Mouse (Mus musculus) kidney, embryonic 16.5 days (tissue): Measurements from ENCODE around the gene Tnfrsf14. TPM values are rescaled to one million over a fixed set of nuclear protein-coding genes. Genes with fewer than 3 reads are reported as not detected.
A peak's percentile ranks its signal among the peaks of the same experiment; 100 is the strongest.

ENCODE experiments used
- ATAC-seq: fragments of 200-750 bp; cut with Nextera tagmentation; 2 replicates; pipeline ENCODE4 v1.8.0; 2017; ENCODE audit warnings: moderate TSS enrichment; ENCODE audit not compliant: low FRiP score, low TSS enrichment
- H3K27ac ChIP-seq: fragments of 300-500 bp; sonication (generic); 2 replicates; pipeline ENCODE4 v1.5.1; 2014; ENCODE audit warnings: low read length
- H3K27me3 ChIP-seq: fragments of 300-500 bp; sonication (generic); 2 replicates; pipeline ENCODE4 v1.6.1; 2014; ENCODE audit warnings: low read length, control low read depth, mixed read lengths; ENCODE audit not compliant: insufficient read depth
- H3K36me3 ChIP-seq: fragments of 300-500 bp; sonication (generic); 2 replicates; pipeline ENCODE4 v1.6.1; 2014; ENCODE audit warnings: low read length, control low read depth, mixed read lengths; ENCODE audit not compliant: insufficient read depth
- H3K4me1 ChIP-seq: fragments of 300-500 bp; sonication (generic); 2 replicates; pipeline ENCODE4 v1.6.1; 2014; ENCODE audit warnings: low read length, control low read depth, mixed read lengths; ENCODE audit not compliant: insufficient read depth
- H3K4me2 ChIP-seq: fragments of 300-500 bp; sonication (generic); replicated peaks from 2 replicates; pipeline ENCODE4 v1.6.1; 2014; ENCODE audit warnings: low read depth, low read length
- H3K4me3 ChIP-seq: fragments of 300-500 bp; sonication (generic); 2 replicates; pipeline ENCODE4 v1.5.1; 2014; ENCODE audit warnings: mild to moderate bottlenecking, low read length
- H3K9ac ChIP-seq: fragments of 300-500 bp; sonication (generic); replicated peaks from 2 replicates; pipeline ENCODE4 v1.6.1; 2014; ENCODE audit warnings: low read length
- H3K9me3 ChIP-seq: fragments of 300-500 bp; sonication (generic); 2 replicates; pipeline ENCODE4 v1.6.1; 2016; ENCODE audit warnings: low read length, control low read depth
- WGBS: fragments of 180-500 bp; shearing (Covaris S2); extraction: QIAGEN DNeasy Blood & Tissue Kit; methylation state at CpG from one replicate; pipeline ENCODE4 v1.1.7; 2014; 5-methylcytosine and 5-hydroxymethylcytosine counted together
- polyA plus RNA-seq: library from polyadenylated mRNA; unstranded; fragments of >200 nt; fragmentation: Nextera tagmentation; extraction: Ambion mirVana; gene quantifications from 2 replicates; pipeline ENCODE4 v1.2.1, GENCODE M21; 2015

Gene Tnfrsf14
- polyA plus RNA-seq, 1 experiment from 2014 or later = 0.74 TPM

GRCm38 (mm10) chr4:154886876-154887592 is 41.3 kb downstream of the Tnfrsf14 start:
- Histone ChIP-seq H3K9ac (no peak overlapping the region), H3K27me3 (no peaks in the 10 kb centered on the region), H3K9me3 (no peaks in the 10 kb centered on the region), H3K36me3 (no peaks in the 10 kb centered on the region), H3K4me3 (no peak overlapping the region), H3K27ac (no peak overlapping the region), H3K4me2 (no peak overlapping the region), H3K4me1 (no peaks in the 10 kb centered on the region)
- ATAC-seq = 0 out of 2 replicates have a peak, but pooled peaks have one; percentile 27
- 60% methylated on average over 13 of the region's 13 CpGs for WGBS

DNA sequence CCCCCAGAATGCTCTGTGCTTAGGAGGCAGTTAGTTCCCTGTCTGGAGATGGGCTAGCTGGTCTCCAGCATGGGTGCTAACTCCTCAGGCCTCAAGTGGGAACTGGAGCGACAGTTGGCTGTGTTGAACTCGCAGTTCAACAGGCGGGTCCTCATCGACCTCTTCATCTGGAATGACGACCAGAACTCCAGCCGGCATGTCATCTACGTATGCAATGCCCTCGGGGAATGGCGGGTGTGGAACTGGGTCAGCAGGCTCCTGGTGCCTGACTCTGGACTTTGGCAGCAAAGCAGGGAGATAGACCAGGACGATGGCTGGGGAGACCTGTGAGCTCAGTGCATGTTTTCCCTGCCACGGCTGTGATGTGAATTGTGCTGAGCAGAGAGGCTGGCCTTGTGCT is 42.9 kb downstream of the Tnfrsf14 start:
- Histone ChIP-seq H3K27me3 (no peaks in the 10 kb centered on the region), H3K9ac (no peak overlapping the region), H3K36me3 (no peaks in the 10 kb centered on the region), H3K4me3 (no peak overlapping the region), H3K4me1 (no peaks in the 10 kb centered on the region), H3K9me3 (no peaks in the 10 kb centered on the region), H3K27ac (no peak overlapping the region), H3K4me2 (no peak overlapping the region)
- 80% methylated on average over 11 of the region's 11 CpGs for WGBS
- no peak for ATAC-seq

GRCm38 (mm10) chr4:154882014-154882659 is 46.2 kb downstream of the Tnfrsf14 start:
- no peak overlapping the region for H3K4me2 ChIP-seq
- H3K36me3 ChIP-seq = no peaks in the 10 kb centered on the region
- H3K27ac ChIP-seq = no peak overlapping the region
- 29% methylated on average over 14 of the region's 14 CpGs for WGBS
- no peak overlapping the region for H3K4me3 ChIP-seq
- no peak for ATAC-seq
- no peaks in the 10 kb centered on the region for H3K9me3 ChIP-seq
- no peak overlapping the region for H3K9ac ChIP-seq
- H3K4me1 ChIP-seq = no peaks in the 10 kb centered on the region
- H3K27me3 ChIP-seq = no peaks in the 10 kb centered on the region

- H3K4me2 ChIP-seq = no peak overlapping the region
- H3K27ac ChIP-seq = no peak overlapping the region
- H3K4me3 ChIP-seq = no peak overlapping the region
- H3K36me3 ChIP-seq = no peaks in the 10 kb centered on the region
- no peaks in the 10 kb centered on the region for H3K4me1 ChIP-seq
- no peaks in the 10 kb centered on the region for H3K9me3 ChIP-seq
- WGBS = 72% methylated on average over 6 of the region's 6 CpGs
- no peak for ATAC-seq
- H3K27me3 ChIP-seq = no peaks in the 10 kb centered on the region
- no peak overlapping the region for H3K9ac ChIP-seq
These were observed 47.6 kb downstream of the Tnfrsf14 start for GRCm38 (mm10) chr4:154880730-154881129.

- Histone ChIP-seq H3K27me3 (no peaks in the 10 kb centered on the region), H3K4me3 (peak overlapping the region; percentile 37), H3K36me3 (no peaks in the 10 kb centered on the region), H3K9ac (peak overlapping the region; percentile 68), H3K9me3 (no peaks in the 10 kb centered on the region), H3K4me2 (peak overlapping the region; percentile 62), H3K4me1 (no peaks in the 10 kb centered on the region), H3K27ac (peak overlapping the region; percentile 79)
- 11% methylated on average over 18 of the region's 18 CpGs for WGBS
- peak; percentile 98 for ATAC-seq
These were observed 50.4 kb downstream of the Tnfrsf14 start for GRCm38 (mm10) chr4:154877864-154878548.

- no peak for ATAC-seq
- no peaks in the 10 kb centered on the region for H3K27me3 ChIP-seq
- H3K4me2 ChIP-seq = no peak overlapping the region
- 69% methylated on average over 6 of the region's 6 CpGs for WGBS
- H3K27ac ChIP-seq = no peak overlapping the region
- no peaks in the 10 kb centered on the region for H3K36me3 ChIP-seq
- no peak overlapping the region for H3K4me3 ChIP-seq
- no peaks in the 10 kb centered on the region for H3K9me3 ChIP-seq
- no peaks in the 10 kb centered on the region for H3K4me1 ChIP-seq
- H3K9ac ChIP-seq = no peak overlapping the region
These were observed 55.2 kb downstream of the Tnfrsf14 start for GRCm38 (mm10) chr4:154873186-154873585.

Other genes with a start within 250 kb of the Tnfrsf14 start
- gene Ttc34, start 91.1 kb downstream of the Tnfrsf14 start, polyA plus RNA-seq = 0.24 and 0.59 TPM in 2 replicates
- 0.17 TPM in 1 of 2 replicates, not detected in the other for gene Mmel1, start 59.0 kb downstream of the Tnfrsf14 start, polyA plus RNA-seq
- 39.1 and 42.2 TPM in 2 replicates for gene Fam213b, start 29.4 kb downstream of the Tnfrsf14 start, polyA plus RNA-seq
- 17.2 and 20.1 TPM in 2 replicates for gene Hes5, start 32.4 kb upstream of the Tnfrsf14 start, polyA plus RNA-seq
- gene Pank4, start 35.6 kb upstream of the Tnfrsf14 start, polyA plus RNA-seq = 51.9 and 53.8 TPM in 2 replicates
- gene Plch2, start 128.2 kb upstream of the Tnfrsf14 start, polyA plus RNA-seq = 3.6 and 3.8 TPM in 2 replicates
- 26.3 and 27.3 TPM in 2 replicates for gene Pex10, start 138.5 kb upstream of the Tnfrsf14 start, polyA plus RNA-seq
- 158 and 162 TPM in 2 replicates for gene Rer1, start 157.8 kb upstream of the Tnfrsf14 start, polyA plus RNA-seq
- gene Morn1, start 158.0 kb upstream of the Tnfrsf14 start, polyA plus RNA-seq = 5.9 and 7.0 TPM in 2 replicates